Mouse (Mus musculus): Measurements from ENCODE around the gene Zdhhc11.
A peak's percentile ranks its signal among the peaks of the same experiment; 100 is the strongest.
"Not testable (repeated sequence)": the region's sequence is repeated elsewhere in the genome, so short reads cannot be mapped to it uniquely, and the experiment has no call there.

The Zdhhc11 gene

GRCm38 (mm10) chr13:74006881-74007280 lies 43.2 kb downstream of the Zdhhc11 start:
- DNase-seq (ENCODE audit: low spot score in 2 of 2) = not testable (repeated sequence)

- not testable (repeated sequence) for DNase-seq (ENCODE audit: low spot score in 2 of 2)
These were observed 44.6 kb downstream of the Zdhhc11 start for GRCm38 (mm10) chr13:74008216-74008615.

DNA sequence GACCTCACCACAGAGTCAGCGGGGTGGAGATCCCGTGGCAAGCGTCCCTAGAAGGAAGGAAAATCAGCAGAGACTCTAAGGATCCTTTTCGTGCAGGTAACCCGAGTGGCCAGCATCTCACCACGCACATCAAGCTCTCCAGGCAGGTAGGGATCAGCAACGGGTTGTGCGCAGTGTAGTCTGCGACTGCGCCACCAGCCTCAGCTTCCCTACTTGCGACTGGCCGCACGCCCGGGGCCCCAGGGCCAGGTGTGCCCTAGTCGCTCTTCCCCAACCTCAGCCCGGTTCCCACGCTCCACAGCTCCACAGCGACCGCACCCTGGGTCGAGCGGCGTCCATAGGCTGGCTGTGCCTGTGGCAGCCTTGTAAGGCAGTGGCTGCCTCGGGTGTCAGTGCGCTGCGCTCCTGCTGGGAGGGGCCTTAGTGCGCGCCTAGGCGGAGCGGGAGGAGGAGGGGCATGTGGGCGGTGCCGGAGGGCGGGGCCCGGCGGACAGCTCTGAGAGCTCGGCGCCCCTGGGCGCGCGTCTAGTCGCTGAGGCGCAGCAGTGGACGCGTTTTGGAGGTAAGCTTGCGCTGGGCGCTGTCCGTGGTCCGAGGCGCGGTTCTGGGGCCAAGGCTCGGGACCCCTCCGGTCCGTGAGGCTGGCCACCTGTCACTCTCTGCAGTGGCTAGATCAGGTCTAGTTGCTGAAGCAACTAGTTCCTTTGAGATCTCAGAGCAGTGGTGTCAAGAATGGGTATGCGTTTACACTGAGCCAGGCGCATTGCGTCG lies 45.5 kb downstream of the Zdhhc11 start, which contains the start of gene Tppp:
Tppp (plus strand) TSS at position 460 of the 771 bp plus-strand sequence.
- DNase-seq (ENCODE audit: low spot score in 2 of 2) = peak; percentile 74 to 79

DNA sequence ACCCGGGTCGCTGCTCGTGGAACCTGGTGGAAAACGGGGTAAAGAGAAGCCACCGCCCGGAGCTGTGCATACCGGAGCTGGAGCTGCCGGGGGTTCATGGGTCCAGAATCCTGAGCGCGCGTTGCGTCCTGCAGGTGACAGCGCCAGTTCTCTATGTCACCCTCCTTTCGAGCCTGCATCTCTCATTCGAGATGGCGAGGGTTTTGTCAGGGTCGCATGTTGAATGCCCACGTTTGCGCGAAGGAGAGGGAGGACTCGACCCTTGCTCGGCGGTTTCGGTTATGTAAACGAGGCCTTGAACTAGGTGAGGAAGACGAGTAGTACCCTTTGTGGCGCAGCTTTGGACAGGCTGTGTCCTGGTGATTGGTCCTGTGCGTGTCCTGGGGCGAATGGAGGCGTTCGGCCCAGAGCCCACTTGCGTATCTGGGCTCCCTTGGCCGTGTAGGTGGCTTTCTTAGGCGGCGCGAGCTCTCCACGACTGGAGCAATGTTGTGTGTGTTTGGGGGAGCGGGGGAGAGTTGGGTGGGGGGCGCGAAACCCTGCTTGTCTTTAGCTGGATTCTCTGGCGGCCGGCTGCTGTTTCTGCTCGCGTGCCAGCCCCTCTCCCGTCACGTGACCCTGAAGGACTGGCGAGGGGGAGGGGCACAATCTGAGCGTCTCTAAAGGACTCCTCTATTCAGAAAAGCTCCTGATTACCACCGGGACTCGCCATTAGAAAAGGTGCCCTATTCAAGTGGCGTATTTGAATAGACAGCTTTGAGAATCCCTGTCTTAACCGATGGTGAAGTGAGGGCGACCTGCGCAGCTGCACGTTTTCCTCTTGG lies 46.4 kb downstream of the Zdhhc11 start:
- DNase-seq (ENCODE audit: low spot score in 2 of 2) = peak; percentile 62 to 72

DNA sequence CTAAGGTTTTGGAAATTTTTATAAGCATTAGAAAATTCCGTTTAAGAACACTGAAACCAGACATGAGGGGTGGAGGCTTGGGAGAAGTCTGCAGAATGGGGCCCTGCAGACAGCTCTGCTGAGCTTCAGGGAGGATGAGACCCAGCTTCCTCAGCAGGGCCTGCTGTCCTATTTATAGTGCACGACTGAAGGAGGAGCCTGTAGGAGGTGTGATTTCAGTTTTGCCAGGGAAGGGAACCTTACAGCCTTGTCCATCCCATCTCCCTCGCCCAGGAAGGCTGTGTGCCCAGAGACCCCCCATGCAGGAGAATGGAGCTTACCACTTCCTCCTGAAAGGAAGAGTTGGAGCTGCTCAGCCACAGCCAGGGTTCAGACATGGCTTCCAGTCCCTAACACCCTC lies 47.0 kb downstream of the Zdhhc11 start:
- peak in 1 of 2 experiments; percentile 6 for DNase-seq (ENCODE audit: low spot score in 2 of 2)

GRCm38 (mm10) chr13:74015908-74016307 lies 52.3 kb downstream of the Zdhhc11 start:
- DNase-seq (ENCODE audit: low spot score in 2 of 2) = no peak

DNA sequence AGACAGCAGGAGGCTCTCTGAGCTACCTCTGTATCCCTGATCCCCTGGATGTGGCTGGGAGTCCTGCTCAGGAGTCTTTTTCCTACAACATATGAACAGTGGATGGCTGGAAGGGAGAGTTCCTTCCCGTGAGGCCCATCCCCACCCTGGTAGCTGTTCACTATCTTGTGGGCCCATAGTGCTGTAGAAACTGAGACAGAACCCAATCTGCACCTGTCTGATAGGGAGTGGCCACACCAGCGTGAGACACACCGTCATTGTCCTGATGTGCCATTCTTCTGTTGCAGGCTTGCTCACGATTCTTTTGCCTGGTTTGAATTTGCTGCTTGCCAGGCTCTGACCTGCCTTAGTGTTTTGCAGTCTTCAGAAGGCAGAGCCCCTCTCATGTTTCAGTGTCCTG lies 53.8 kb downstream of the Zdhhc11 start:
- no peak for DNase-seq (ENCODE audit: low spot score in 2 of 2)

DNA sequence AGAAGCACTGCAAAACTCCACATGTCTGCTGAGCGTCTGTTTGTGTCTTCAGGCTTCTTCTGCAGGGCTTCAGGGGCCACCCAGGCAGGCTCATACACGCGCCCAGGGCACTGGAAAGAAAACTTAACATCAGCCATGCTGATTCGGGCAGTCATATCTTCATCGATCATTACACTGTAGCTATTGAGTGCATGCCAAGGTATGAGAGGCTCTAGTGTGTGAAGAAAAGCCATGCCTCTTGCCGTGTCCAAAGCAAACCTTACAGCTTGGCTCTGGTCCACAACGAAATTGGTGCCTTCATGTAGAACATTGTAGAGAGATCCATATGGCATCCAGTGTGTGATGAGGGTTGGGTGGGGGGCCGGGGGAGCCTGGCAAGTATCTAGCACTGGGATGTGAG lies 55.4 kb downstream of the Zdhhc11 start:
- not testable (repeated sequence) for DNase-seq (ENCODE audit: low spot score in 2 of 2)

DNA sequence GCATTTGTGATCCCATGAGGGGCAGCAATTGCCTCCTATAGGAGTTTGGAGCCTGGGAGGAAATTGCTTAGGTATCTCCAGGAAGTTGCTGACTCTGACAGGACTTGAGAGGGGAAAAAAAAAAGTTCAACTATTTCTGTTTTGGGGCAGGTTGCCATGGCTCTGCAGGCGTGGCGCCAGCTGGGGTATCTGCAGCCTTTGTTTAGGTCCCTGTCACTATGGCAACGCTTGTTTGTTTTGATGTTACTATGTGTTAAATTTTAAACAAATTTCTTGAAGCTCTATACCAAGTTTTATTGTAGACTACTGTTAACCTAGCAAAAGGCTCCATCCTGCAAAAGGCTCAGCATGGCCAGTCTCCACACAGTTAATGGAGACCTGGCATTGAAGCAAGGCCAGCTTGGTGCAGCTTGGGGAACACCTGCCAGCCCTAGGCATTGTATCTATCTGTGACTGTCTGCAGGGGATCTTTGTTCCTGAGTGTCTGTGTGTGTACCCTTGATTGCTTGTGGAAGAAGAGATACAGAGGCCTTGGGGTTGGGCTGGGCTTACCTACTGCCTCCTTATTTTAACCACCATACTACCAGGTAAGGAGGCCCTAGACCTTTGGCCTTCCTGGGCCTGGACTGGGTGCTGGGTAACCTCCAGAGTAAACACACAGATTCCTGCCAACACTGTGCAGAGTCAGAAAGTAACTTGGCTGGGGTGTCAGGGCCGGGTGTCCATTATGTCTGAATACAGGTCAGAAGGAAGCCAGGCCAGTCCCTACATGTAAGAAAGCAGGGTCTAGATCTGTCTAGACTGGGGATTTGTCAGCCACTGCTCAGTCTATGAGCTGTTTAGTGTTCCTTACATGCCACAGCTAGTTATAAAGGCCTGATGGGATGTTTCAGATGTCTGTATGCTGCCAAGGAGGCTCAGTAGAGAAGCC lies 61.8 kb downstream of the Zdhhc11 start:
- DNase-seq (ENCODE audit: low spot score in 2 of 2) = peak in 1 of 2 experiments; percentile 20

DNA sequence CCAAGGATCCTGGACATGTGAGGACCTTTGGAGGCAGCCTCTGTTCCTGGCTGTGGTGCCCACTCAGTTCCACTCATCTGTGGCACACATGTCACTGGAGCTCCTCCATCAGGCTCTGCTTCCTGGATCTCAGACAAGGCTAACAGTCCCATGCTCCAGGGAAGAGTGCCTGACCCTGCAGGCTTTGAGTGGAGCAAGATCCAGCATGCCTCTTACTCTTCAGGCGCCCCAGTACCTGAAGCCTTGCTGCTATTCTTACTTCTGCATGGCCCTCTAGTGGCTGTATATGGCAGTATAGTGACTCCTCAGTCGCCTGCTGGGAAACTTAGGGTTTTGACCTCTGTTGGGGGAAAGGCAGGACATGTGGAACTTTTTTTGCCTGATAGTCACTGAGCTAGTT lies 62.6 kb downstream of the Zdhhc11 start:
- DNase-seq (ENCODE audit: low spot score in 2 of 2) = peak in 1 of 2 experiments; percentile 11

GRCm38 (mm10) chr13:74028116-74028515 lies 64.5 kb downstream of the Zdhhc11 start:
- DNase-seq (ENCODE audit: low spot score in 2 of 2) = no peak

GRCm38 (mm10) chr13:74029013-74029412 lies 65.4 kb downstream of the Zdhhc11 start:
- no peak for DNase-seq (ENCODE audit: low spot score in 2 of 2)

GRCm38 (mm10) chr13:74030691-74031090 lies 67.0 kb downstream of the Zdhhc11 start:
- DNase-seq (ENCODE audit: low spot score in 2 of 2) = no peak

DNA sequence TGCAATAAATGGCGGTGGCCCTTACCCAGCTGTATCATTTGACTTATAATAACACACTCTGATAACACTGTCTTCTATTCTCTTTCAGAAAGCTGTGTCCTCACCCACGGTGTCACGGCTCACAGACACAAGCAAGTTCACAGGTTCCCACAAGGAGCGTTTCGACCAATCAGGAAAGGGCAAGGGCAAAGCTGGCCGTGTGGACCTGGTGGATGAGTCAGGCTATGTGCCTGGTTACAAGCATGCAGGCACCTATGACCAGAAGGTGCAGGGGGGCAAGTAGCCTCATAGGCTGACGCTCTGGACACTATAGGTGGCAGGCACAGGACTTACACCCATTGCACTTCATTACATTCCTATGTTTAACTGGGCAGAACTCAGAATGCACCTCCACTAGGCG lies 67.5 kb downstream of the Zdhhc11 start:
- no peak for DNase-seq (ENCODE audit: low spot score in 2 of 2)

- DNase-seq (ENCODE audit: low spot score in 2 of 2) = no peak
These were observed 71.1 kb downstream of the Zdhhc11 start for GRCm38 (mm10) chr13:74034756-74035155.

- DNase-seq (ENCODE audit: low spot score in 2 of 2) = no peak
These were observed 72.1 kb downstream of the Zdhhc11 start for GRCm38 (mm10) chr13:74035776-74036175.

DNA sequence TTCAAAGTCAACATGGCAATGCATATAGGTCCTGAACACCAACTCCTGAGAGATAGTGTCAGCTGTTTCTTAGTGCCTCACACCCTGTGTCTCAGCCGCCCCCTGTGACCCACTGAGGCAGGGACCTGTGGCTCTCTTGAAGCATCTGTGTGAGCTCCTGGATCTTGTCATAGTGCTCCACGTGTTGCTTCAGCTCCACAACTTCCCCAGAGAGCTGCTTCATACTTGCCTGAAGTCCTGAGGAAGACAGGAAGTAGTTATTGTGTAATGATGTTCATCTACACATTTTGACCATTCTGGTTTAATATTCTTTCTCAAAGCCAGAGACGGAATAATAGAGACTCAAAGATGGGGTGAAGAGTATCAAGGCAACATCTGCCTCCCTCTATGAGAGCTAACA lies 76.3 kb downstream of the Zdhhc11 start:
- DNase-seq (ENCODE audit: low spot score in 2 of 2) = no peak

Measured in cerebellum, postnatal 4 days (tissue).